11 mouse cellular contexts compared by ENCODE assay signal in genomic region chr6:17968467-17969144, GRCm38 (mm10).
DNase-seq lines count a peak whose midpoint lies in the region; ATAC-seq and TF ChIP-seq lines count a peak whose summit lies in the region.
"Had no signal": no experiment of that assay in that cellular context is flagged by ENCODE, and none has a peak within 500 bp of the region (broad histone marks: within the 10 kb centered on the region; RNA-seq: fewer than 3 reads in every experiment).

No protein-coding gene starts in this region.

- no peaks in the 10 kb centered on the region for H3K27me3 ChIP-seq in embryonic facial prominence, embryonic 10.5 days (replicated peaks; ENCODE audit: low read depth, poor library complexity, severe bottlenecking)
- no peaks in the 10 kb centered on the region for H3K27me3 ChIP-seq in hindbrain, embryonic 13.5 days
- no peaks in the 10 kb centered on the region for H3K27me3 ChIP-seq in midbrain, postnatal 0 days (ENCODE audit: insufficient read depth, low read length)
- H3K27me3 ChIP-seq: intestine, embryonic 15.5 days; limb, embryonic 12.5 days had no signal

- intact Hi-C loops in heart, postnatal 36 days (cut with DNase I) = no loop called here
- intact Hi-C loops in heart, postnatal 14 days (cut with DNase I) = no loop called here
- intact Hi-C loops in gastrocnemius, postnatal 36 days (cut with DNase I) = no loop called here

- no peak overlapping the region for H3K4me2 ChIP-seq in hindbrain, embryonic 13.5 days
- no peak overlapping the region for H3K4me2 ChIP-seq in midbrain, postnatal 0 days (ENCODE audit: low read depth, low read length, poor library complexity, severe bottlenecking)
- H3K4me2 ChIP-seq: intestine, embryonic 15.5 days; limb, embryonic 12.5 days; lung, embryonic 14.5 days had no signal

- no peaks in the 10 kb centered on the region for H3K36me3 ChIP-seq in embryonic facial prominence, embryonic 10.5 days (replicated peaks)
- H3K36me3 ChIP-seq in hindbrain, embryonic 13.5 days = no peaks in the 10 kb centered on the region
- H3K36me3 ChIP-seq in midbrain, postnatal 0 days (ENCODE audit: insufficient read depth, low read length) = no peaks in the 10 kb centered on the region
- H3K36me3 ChIP-seq: intestine, embryonic 15.5 days; limb, embryonic 12.5 days had no signal

- no peaks in the 10 kb centered on the region for H3K9me3 ChIP-seq in embryonic facial prominence, embryonic 10.5 days
- no peaks in the 10 kb centered on the region for H3K9me3 ChIP-seq in hindbrain, embryonic 13.5 days
- no peaks in the 10 kb centered on the region for H3K9me3 ChIP-seq in midbrain, postnatal 0 days (ENCODE audit: low read length)
- H3K9me3 ChIP-seq: intestine, embryonic 15.5 days; limb, embryonic 12.5 days had no signal

- DNase-seq in brain, embryonic 14.5 days (ENCODE audit: low read depth) = peak; percentile 87
- peak; percentile 28 for DNase-seq in embryonic facial prominence, embryonic 10.5 days (ENCODE audit: low spot score)
- DNase-seq in midbrain, postnatal 0 days (ENCODE audit: low spot score) = peak; percentile 75
- no peak for DNase-seq in heart, postnatal 36 days
- no peak for DNase-seq in heart, postnatal 14 days
- DNase-seq in gastrocnemius, postnatal 36 days = no peak
- DNase-seq in urinary bladder, postnatal 25 days (ENCODE audit: low spot score) = no peak
- DNase-seq: lung, embryonic 14.5 days had no signal

- TF ChIP-seq POLR2A in brain, embryonic 14.5 days (IDR thresholded peaks at IDR 0.05; ENCODE audit: borderline replicate concordance, extremely low read depth, insufficient read depth, insufficient read length, poor library complexity, severe bottlenecking) = no peak

- H3K9ac ChIP-seq in hindbrain, embryonic 13.5 days = no peak overlapping the region
- H3K9ac ChIP-seq in midbrain, postnatal 0 days (replicated peaks; ENCODE audit: low read length, poor library complexity, severe bottlenecking) = no peak overlapping the region
- H3K9ac ChIP-seq: intestine, embryonic 15.5 days; limb, embryonic 12.5 days; lung, embryonic 14.5 days had no signal

- TF ChIP-seq CTCF in brain, embryonic 14.5 days (IDR thresholded peaks at IDR 0.05; ENCODE audit: borderline replicate concordance, extremely low read depth, insufficient read depth, insufficient read length) = no peak
- no peak for TF ChIP-seq CTCF in midbrain, postnatal 0 days (IDR thresholded peaks at IDR 0.05)

- 74% methylated on average over 1 of the region's 1 CpGs for WGBS in embryonic facial prominence, embryonic 10.5 days
- WGBS in hindbrain, embryonic 13.5 days = 57% methylated on average over 1 of the region's 1 CpGs
- WGBS in midbrain, postnatal 0 days = 67% methylated on average over 1 of the region's 1 CpGs

- H3K4me1 ChIP-seq in embryonic facial prominence, embryonic 10.5 days = no peaks in the 10 kb centered on the region
- peaks cover 9% of the 10 kb centered on the region for H3K4me1 ChIP-seq in hindbrain, embryonic 13.5 days (replicated peaks)
- no peaks in the 10 kb centered on the region for H3K4me1 ChIP-seq in midbrain, postnatal 0 days (ENCODE audit: insufficient read depth, low read length)
- H3K4me1 ChIP-seq: intestine, embryonic 15.5 days; limb, embryonic 12.5 days had no signal

- H3K4me3 ChIP-seq in embryonic facial prominence, embryonic 10.5 days = no peak overlapping the region
- H3K4me3 ChIP-seq in hindbrain, embryonic 13.5 days = no peak overlapping the region
- no peak overlapping the region for H3K4me3 ChIP-seq in midbrain, postnatal 0 days (ENCODE audit: low read depth, low read length)
- H3K4me3 ChIP-seq: intestine, embryonic 15.5 days; limb, embryonic 12.5 days had no signal

- ATAC-seq in hindbrain, embryonic 13.5 days (ENCODE audit: low FRiP score) = peak; percentile 96
- peak; percentile 86 for ATAC-seq in midbrain, postnatal 0 days (ENCODE audit: low FRiP score)
- ATAC-seq: intestine, embryonic 15.5 days had no signal

- H3K27ac ChIP-seq in embryonic facial prominence, embryonic 10.5 days (replicated peaks) = no peak overlapping the region
- H3K27ac ChIP-seq in hindbrain, embryonic 13.5 days = no peak overlapping the region
- H3K27ac ChIP-seq in midbrain, postnatal 0 days (ENCODE audit: low read depth, low read length) = no peak overlapping the region
- H3K27ac ChIP-seq: intestine, embryonic 15.5 days; limb, embryonic 12.5 days had no signal

Comparison
In these comparisons a context has a peak if more than half of its experiments do, and no peak if none do; other contexts are left out.
1. DNase-seq: peak in brain, embryonic 14.5 days (single experiment), embryonic facial prominence, embryonic 10.5 days (single experiment) and midbrain, postnatal 0 days (single experiment); none in heart, postnatal 36 days (0 of 2), heart, postnatal 14 days (0 of 2), gastrocnemius, postnatal 36 days (0 of 2) and urinary bladder, postnatal 25 days (single experiment).